8 mouse cellular contexts compared by ENCODE assay signal in the genomic region with DNA sequence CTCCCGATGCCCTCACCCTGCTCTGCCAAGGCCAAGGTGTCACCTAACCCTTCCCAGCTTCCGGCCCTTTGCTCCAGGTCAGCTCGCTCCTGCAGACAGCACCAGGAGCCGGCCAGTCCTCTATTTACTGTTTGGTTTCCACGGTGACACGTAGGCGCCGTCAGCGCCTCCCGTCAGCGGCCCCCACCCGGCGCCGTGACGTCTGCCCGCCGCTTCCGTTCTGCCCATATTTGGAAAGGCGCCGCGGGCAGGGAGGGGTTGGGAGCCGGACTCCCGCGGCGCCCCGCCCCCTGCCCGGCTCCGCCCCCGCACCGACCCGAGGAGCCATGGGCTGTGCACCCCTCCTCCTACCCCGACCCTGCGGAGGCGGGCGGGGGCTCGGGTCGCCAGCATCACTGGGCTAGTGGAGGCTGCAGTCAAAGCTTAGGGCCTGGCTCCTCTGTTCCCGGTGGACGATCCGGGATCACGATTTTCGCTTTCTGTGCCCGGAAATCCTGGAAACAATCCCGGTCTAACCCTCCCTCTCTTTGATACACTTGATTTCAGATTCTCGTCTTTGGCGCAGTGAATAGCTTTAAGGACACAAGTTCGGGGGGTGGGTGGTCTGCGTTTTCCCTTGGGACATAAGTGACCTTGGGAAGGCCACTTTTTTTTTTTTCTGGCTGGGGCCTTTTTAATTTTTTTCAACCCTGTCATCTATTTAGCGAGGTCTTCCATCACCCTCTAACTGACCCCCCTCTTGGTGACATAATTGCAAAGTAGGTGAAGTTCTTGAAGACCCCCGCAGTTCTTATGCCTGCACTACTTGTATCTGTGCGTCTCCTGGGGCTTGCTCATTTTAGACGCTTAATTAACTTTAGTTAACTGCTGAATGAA. TPM values are rescaled to one million over a fixed set of nuclear protein-coding genes. Genes with fewer than 3 reads are reported as not detected.
A peak's percentile ranks its signal among the peaks of the same experiment; 100 is the strongest.
DNase-seq lines count a peak whose midpoint lies in the region; ATAC-seq and TF ChIP-seq lines count a peak whose summit lies in the region.

No protein-coding gene starts in this region.

- H3K9me3 ChIP-seq in forebrain, embryonic 14.5 days (replicated peaks; ENCODE audit: control insufficient read depth, low read length): no peaks in the 10 kb centered on the region
- no peaks in the 10 kb centered on the region for H3K9me3 ChIP-seq in liver, postnatal 0 days (ENCODE audit: low read length)
- H3K9me3 ChIP-seq in neural tube, embryonic 13.5 days: no peaks in the 10 kb centered on the region

- H3K36me3 ChIP-seq in forebrain, embryonic 14.5 days (ENCODE audit: control insufficient read depth, insufficient read depth, low read length): no peaks in the 10 kb centered on the region
- H3K36me3 ChIP-seq in liver, postnatal 0 days (replicated peaks; ENCODE audit: insufficient read depth, low read length): no peaks in the 10 kb centered on the region
- H3K36me3 ChIP-seq in neural tube, embryonic 13.5 days: no peaks in the 10 kb centered on the region
- no peaks in the 10 kb centered on the region for H3K36me3 ChIP-seq in testis, adult 2 months (ENCODE audit: control insufficient read depth, insufficient read depth, low read length)

- peak; percentile 88 for DNase-seq in ES-CJ7 (ENCODE audit: low read depth, low spot score)
- peak; percentile 95 for DNase-seq in forebrain, embryonic 14.5 days (ENCODE audit: low spot score)
- DNase-seq in heart, postnatal 14 days: peak; percentile 99
- peak; percentile 94 for DNase-seq in layer of hippocampus, adult 11-12 months (ENCODE audit: low spot score)
- peak; percentile 96 for DNase-seq in liver, postnatal 0 days

- peak overlapping the region; percentile 50 for H3K4me3 ChIP-seq in forebrain, embryonic 14.5 days (ENCODE audit: low read depth, low read length)
- peak overlapping the region; percentile 65 for H3K4me3 ChIP-seq in liver, postnatal 0 days (ENCODE audit: low read depth, low read length)
- H3K4me3 ChIP-seq in neural tube, embryonic 13.5 days: peak overlapping the region; percentile 54
- peak overlapping the region; percentile 97 for H3K4me3 ChIP-seq in testis, adult 2 months (ENCODE audit: control insufficient read depth, low read depth, low read length)

- ATAC-seq in cerebellum, adult (ENCODE audit: insufficient number of reproducible peaks, low FRiP score, low TSS enrichment): peak; percentile 90
- ATAC-seq in forebrain, embryonic 14.5 days: peak; percentile 96
- peak; percentile 99 for ATAC-seq in liver, postnatal 0 days
- ATAC-seq in neural tube, embryonic 13.5 days (ENCODE audit: low read depth): peak; percentile 93

- peak overlapping the region; percentile 66 for H3K9ac ChIP-seq in forebrain, embryonic 14.5 days (ENCODE audit: low read length)
- H3K9ac ChIP-seq in liver, postnatal 0 days (replicated peaks): peak overlapping the region; percentile 39
- peak overlapping the region; percentile 77 for H3K9ac ChIP-seq in neural tube, embryonic 13.5 days

- no peak for TF ChIP-seq CTCF in liver, postnatal 0 days (IDR thresholded peaks at IDR 0.05; ENCODE audit: low read depth)
- TF ChIP-seq CTCF in testis, adult 2 months (IDR thresholded peaks at IDR 0.05; ENCODE audit: control insufficient read depth, insufficient read depth, insufficient replicate concordance, low read depth, low read length): no peak

- peak overlapping the region; percentile 39; the same call in 1 of the 2 replicates for H3K27ac ChIP-seq in forebrain, embryonic 14.5 days (ENCODE audit: low read depth, low read length)
- H3K27ac ChIP-seq in liver, postnatal 0 days (ENCODE audit: low read depth): peak overlapping the region; percentile 7; the same call in 1 of the 2 replicates
- H3K27ac ChIP-seq in neural tube, embryonic 13.5 days (replicated peaks): peak overlapping the region; percentile 80
- peak overlapping the region; percentile 63 for H3K27ac ChIP-seq in testis, adult 2 months (ENCODE audit: control insufficient read depth, insufficient read depth, low read depth, low read length)

- intact Hi-C loops in heart, postnatal 14 days (cut with DNase I): loop anchor here (10.0 kb wide), 2 partner anchors 111 to 351 kb away; a partner anchor contains a TSS

- no peak for TF ChIP-seq EP300 in liver, postnatal 0 days (IDR thresholded peaks at IDR 0.05; ENCODE audit: low read depth)

- H3K4me2 ChIP-seq in forebrain, embryonic 14.5 days (ENCODE audit: low read length): peak overlapping the region; percentile 80
- H3K4me2 ChIP-seq in liver, postnatal 0 days (ENCODE audit: low read depth, low read length): peak overlapping the region; percentile 96
- H3K4me2 ChIP-seq in neural tube, embryonic 13.5 days: peak overlapping the region; percentile 76

- H3K27me3 ChIP-seq in forebrain, embryonic 14.5 days (replicated peaks; ENCODE audit: control insufficient read depth, insufficient read depth, low read length): peaks cover 2% of the 10 kb centered on the region; the same call in 1 of the 2 replicates
- peaks cover 10% of the 10 kb centered on the region; the same call in 1 of the 2 replicates for H3K27me3 ChIP-seq in liver, postnatal 0 days (ENCODE audit: insufficient read depth, low read length)
- H3K27me3 ChIP-seq in neural tube, embryonic 13.5 days: 0 out of 2 replicates have a peak, but pooled peaks cover 6% of the 10 kb centered on the region
- H3K27me3 ChIP-seq in testis, adult 2 months (ENCODE audit: control insufficient read depth, insufficient read depth, low read length): no peaks in the 10 kb centered on the region

- H3K4me1 ChIP-seq in forebrain, embryonic 14.5 days (ENCODE audit: control insufficient read depth, insufficient read depth, low read length): peaks cover 13% of the 10 kb centered on the region
- peaks cover 22% of the 10 kb centered on the region for H3K4me1 ChIP-seq in liver, postnatal 0 days (ENCODE audit: insufficient read depth)
- H3K4me1 ChIP-seq in neural tube, embryonic 13.5 days (replicated peaks): peaks cover 25% of the 10 kb centered on the region
- peaks cover 6% of the 10 kb centered on the region for H3K4me1 ChIP-seq in testis, adult 2 months (ENCODE audit: control insufficient read depth, insufficient read depth, low read length)

- under 1% methylated on average over 51 of the region's 52 CpGs for WGBS in forebrain, embryonic 14.5 days
- 1% methylated on average over 48 of the region's 52 CpGs for WGBS in liver, postnatal 0 days (ENCODE audit: insufficient replicate concordance)
- under 1% methylated on average over 52 of the region's 52 CpGs for WGBS in neural tube, embryonic 13.5 days

- TF ChIP-seq POLR2A in testis, adult 2 months (IDR thresholded peaks at IDR 0.05; ENCODE audit: control insufficient read depth, low read depth, low read length): peak; percentile 86; the same call in 1 of the 2 replicates

RNA-seq across cellular contexts. Expression of a gene that starts 12.4 kb away (rescaled TPM):
- 1.2 and 1.4 TPM in 2 replicates for polyA plus RNA-seq in forebrain, embryonic 14.5 days (2014; fragmentation: Nextera tagmentation; extraction: Ambion mirVana)
- total RNA-seq in heart, postnatal 14 days (2021): 1 to 10 TPM; 4.3 to 5.0 TPM
- 1.3 and 1.6 TPM in 2 replicates for polyA plus RNA-seq in liver, postnatal 0 days (2015; fragmentation: Nextera tagmentation; extraction: Ambion mirVana)
- polyA plus RNA-seq in neural tube, embryonic 13.5 days (2015; fragmentation: Nextera tagmentation; extraction: Ambion mirVana): 1.9 and 2.8 TPM in 2 replicates
- 0.63 and 1.2 TPM in 2 replicates for polyA plus RNA-seq in testis, adult 2 months (2012; rRNA removed)

Comparison
In these comparisons a context has a peak if more than half of its experiments do, and no peak if none do; other contexts are left out.
1. Peak in every context shown above with its lines: DNase-seq, ATAC-seq, H3K4me3 ChIP-seq and H3K27ac ChIP-seq.
2. H3K27ac ChIP-seq: peak in every context shown above with its lines; median percentile 80 in neural tube, embryonic 13.5 days; 63 in testis, adult 2 months; 39 in forebrain, embryonic 14.5 days; 7 in liver, postnatal 0 days.